Mouse (Mus musculus) kidney, adult 9 months (tissue): ENCODE data around the gene Ffar4.

Experiments used
- DNase-seq: peaks from one replicate; pipeline ENCODE4 v3.0.0; 2022

Ffar4 gene

GRCm38 (mm10) chr19:38109506-38110242 lies 12.8 kb downstream of the Ffar4 start:
- no peak for DNase-seq

DNA sequence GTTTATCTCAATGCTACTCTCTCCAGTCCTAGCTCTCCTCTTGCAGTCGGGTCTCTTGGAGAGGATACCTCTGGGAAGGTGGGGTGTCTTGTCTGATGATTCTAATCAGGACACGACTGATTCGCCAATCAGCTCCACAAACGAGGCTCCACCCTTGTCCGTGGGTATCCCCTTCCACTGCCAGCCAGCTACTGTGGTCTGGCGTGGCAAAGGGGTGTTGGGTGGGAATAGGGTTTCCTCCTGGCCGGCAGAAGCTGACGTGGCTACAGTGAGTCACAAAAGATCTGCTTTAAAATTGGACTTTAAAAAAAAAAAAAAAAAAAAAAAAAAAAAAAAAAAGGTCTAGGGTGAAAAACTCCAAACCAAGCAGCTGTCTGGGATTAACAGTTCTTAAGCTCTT lies 14.2 kb downstream of the Ffar4 start:
- DNase-seq = no peak

DNA sequence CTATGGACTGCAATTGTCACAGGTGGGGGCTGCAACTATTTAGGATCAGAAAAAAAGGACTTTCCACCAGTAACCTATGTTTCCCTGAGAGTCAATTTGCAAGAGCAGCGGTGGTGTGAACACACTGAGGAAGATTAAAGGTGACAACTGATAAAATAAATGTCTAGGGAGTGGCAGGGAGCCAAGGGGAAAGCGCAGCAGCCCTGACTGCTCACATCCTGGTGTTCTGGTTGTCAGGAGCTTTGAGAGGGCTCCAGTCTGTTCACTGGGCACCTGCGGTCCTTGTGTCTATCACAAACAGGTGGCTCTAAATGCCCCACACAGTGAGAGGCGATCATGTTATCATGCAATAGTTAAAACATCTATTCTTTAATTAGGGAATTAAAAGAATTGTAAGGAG lies 15.7 kb downstream of the Ffar4 start:
- no peak for DNase-seq

GRCm38 (mm10) chr19:38114834-38115491 lies 18.1 kb downstream of the Ffar4 start:
- no peak for DNase-seq

- no peak for DNase-seq
Observed at GRCm38 (mm10) chr19:38120123-38120760, 23.4 kb downstream of the Ffar4 start.

GRCm38 (mm10) chr19:38123921-38124320 lies 27.1 kb downstream of the Ffar4 start:
- no peak for DNase-seq

- DNase-seq = no peak
Observed at GRCm38 (mm10) chr19:38124401-38125218, 27.7 kb downstream of the Ffar4 start.

DNA sequence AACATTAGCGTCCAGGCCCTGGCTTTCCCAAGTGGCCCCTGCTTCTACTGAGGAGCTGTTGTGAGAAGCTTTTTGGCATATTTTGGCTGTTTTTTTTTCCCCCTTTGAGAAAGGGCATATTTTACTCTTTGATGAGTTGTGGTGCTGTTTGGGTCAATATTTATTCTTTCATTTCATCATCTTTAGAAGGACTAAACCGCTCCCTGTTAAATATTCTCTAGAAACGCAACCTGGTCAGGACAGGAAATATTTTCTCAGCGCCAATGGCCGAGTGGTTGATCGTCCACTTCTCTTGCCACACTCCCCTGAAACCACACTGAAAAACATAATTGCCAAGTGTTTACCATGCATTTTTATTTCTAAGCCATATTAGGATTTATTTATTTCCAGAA lies 28.3 kb downstream of the Ffar4 start, which contains the start of gene Rbp4:
Rbp4 (minus strand) TSS at position 63 of the 392 bp plus-strand sequence.
- DNase-seq = no peak

- no peak for DNase-seq
Observed at GRCm38 (mm10) chr19:38126656-38127055, 29.8 kb downstream of the Ffar4 start.

DNA sequence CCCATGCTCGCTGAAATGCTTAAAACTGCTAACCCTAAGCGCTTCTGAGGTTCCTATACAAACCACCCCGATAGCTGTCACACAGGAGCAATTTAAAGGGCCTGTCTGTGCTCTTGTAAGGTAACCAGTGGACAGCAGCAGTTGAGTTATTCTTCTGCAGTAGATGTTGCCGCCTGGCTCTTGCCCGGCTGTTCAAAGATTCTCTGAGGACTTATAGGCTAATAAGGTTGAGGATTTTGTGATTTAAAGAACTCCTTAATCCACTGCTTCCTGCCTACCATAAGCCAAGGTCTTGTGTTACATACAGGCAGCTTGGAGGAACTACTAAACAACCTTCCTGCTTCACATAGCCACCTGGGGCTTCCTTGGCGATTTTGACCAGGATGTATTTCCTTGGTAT lies 35.6 kb downstream of the Ffar4 start, which contains the start of gene Pde6c:
Pde6c (plus strand) TSS at position 301 of the 400 bp plus-strand sequence.
- DNase-seq = no peak

- DNase-seq = no peak
Observed at GRCm38 (mm10) chr19:38133986-38134385, 37.1 kb downstream of the Ffar4 start.

DNA sequence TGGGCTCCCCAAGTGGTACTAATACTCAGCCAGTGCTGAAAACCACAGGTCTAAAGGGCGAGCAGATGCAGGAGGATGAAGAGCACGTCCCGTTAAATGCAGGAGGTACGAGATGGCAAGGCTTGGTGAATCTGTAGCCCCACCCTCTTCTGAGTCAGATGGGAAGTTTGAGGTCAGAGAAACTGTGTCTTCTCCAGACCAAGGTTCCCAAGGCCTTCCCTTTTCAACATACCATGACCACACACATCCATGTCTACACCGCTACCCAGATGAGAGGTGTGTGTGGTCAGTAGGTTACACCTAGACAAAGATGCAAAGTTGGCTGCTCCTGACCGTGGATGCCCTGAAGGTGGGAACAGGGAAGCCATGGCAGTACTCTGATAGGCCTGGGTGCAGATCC lies 37.9 kb downstream of the Ffar4 start:
- no peak for DNase-seq

DNA sequence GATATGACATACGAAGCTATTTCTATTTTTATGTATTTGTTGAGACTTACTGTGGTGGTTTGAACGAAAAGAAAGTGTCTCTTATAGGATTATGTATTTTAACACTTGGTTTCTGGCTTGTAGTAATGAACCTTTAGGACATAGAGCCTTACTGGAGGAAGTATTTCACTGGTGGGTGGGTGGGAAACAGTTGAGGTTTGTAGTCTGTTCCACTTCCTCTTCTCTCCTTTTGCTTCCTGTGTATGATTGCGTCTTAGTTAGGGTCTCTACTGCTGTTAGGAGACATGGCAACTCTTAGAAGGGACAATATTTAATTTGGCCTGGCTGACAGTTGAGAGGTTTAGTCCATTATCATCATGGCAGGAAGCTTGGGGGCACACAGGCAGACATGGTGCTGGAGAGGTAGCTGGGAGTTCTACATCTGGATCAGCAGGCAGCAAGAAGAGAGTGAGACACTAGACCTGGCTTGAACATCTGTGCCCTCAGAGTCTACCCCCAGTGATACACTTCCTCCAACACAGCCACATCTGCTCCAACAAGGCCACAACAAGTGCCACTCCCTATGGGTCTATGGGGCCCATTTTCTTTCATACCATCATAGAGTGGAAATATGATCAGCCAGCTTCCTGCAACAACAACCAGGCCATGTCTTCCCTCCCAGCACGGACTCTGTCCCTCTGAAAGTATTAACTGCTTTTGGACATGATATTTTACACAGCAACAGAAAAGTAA lies 46.8 kb downstream of the Ffar4 start:
- no peak for DNase-seq

DNA sequence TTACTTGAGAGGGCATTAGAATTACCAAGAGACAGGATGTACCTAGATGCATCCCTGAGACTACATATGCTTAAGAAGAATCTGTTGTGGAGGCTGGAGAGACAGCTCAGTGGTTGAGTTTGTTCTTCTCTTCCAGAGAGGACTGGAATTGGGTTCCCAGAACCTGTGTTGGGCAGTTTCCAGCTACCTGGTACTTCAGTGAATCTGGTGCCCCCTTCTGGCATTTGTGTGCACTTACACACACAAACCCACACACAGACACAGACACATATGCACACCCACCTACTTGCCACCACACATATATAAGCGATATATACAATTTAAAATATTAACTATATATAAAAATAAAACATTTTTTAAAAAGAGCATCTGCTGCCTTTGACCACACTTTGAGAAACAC lies 59.4 kb downstream of the Ffar4 start:
- no peak for DNase-seq

DNA sequence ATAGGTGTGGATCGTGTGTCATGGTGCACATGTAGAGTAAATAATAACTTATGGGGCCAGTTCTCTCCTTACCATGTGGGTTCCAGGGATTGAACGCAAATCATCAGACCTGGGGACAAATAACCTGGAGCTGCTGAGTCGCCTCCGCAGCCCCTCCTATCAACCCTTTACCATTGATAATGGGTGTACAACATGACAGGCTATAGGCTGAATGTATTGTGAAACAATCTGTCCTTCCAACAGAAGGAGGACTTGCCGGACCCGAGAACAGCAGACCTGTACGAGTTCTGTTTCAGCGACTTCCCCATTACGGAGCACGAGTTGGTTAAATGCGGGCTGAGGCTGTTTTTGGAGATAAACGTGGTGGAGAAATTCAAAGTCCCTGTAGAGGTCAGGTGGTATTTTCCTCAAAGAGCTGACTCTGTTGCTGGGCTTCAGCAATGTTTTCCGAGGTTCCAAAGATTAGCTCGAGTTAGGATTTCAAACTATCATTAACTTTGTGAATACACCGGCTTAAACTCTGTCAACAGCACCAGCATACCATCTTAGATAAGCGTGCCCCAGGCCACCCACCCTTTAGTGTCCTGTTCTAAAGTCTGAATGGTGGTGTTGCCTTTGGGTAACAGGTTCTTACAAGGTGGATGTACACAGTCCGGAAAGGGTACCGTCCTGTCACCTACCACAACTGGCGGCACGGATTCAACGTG lies 64.9 kb downstream of the Ffar4 start:
- DNase-seq = no peak
